Mouse (Mus musculus) CD4-positive helper T cell, adult 2 months (primary cell): ENCODE measurements around the gene Msi2.

Source experiments
- DNase-seq: peaks from one replicate; pipeline ENCODE4 v3.0.0-alpha.2; 2012; ENCODE audit warnings: low read depth, missing footprints, low spot score

Gene Msi2

DNA sequence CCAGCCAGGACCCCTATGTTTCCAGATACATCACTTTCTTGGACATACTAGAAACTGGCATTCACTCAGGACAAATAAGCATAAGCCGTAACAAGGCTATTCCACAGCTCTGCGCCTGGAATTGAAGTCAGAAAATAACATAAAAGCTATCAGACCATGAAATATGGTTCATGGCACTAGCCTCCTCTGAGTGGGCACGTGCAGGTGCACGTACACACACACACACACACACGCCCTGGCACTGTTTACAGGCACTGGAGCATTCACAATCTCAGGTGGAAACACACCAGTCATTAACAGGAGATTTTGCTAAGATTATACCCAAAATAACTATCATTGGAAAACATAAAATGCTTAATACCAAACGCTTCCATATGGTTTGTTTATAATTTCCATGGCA, 81.4 kb downstream of the Msi2 start:
- no peak for DNase-seq

DNA sequence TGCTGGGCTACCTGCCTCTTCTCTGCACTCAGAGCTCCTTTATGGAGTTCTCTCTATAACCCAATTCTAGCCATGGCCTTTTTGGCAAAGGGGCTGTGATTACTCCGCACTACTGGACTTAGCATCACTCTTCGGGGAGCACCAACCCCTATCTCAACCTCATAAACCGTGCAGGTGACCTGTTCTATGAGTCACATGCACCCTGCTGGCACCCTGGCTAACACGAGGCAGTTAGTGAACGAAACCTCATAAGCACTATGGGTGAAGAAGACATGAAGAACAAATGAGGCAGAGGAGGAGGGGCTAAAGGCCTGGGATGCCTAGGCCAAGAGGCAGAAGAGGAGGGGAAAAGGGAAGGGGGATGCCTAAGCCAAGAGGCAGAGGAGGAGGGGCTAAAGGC, 82.0 kb downstream of the Msi2 start:
- DNase-seq, result no peak

DNA sequence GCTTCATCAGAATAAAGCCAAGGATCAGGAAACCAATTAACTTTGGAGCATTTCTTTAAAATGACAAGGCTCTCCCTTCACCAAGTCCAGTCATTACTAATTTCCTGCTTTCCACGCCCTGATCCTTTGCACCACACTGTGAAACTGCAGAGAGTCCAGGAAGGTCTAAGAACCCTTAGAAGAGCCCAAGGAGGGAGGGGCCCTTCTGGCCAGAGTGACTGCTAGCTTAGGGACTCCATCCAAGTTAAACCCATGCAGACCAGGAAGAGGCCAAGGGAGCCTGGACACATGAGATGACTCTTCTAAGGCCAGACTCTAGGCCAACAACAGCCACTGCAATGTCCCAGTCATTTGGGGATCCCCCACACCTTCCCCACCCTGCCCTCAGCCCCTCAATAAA, 83.7 kb downstream of the Msi2 start:
- no peak for DNase-seq

DNA sequence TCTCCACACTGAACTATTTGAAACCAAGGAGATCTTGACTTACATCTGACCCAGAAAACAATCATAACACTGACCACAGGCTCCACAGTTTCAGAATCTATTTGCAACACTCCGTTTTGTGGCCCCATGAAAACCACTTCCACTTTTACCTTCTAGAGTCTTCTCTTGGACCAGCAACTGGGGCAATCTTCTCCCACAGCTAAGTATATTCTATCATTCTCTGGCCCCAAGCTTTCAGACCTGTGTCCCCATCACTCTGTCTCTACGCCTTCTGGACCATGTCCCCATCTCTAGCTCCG, 86.4 kb downstream of the Msi2 start:
- no peak for DNase-seq

DNA sequence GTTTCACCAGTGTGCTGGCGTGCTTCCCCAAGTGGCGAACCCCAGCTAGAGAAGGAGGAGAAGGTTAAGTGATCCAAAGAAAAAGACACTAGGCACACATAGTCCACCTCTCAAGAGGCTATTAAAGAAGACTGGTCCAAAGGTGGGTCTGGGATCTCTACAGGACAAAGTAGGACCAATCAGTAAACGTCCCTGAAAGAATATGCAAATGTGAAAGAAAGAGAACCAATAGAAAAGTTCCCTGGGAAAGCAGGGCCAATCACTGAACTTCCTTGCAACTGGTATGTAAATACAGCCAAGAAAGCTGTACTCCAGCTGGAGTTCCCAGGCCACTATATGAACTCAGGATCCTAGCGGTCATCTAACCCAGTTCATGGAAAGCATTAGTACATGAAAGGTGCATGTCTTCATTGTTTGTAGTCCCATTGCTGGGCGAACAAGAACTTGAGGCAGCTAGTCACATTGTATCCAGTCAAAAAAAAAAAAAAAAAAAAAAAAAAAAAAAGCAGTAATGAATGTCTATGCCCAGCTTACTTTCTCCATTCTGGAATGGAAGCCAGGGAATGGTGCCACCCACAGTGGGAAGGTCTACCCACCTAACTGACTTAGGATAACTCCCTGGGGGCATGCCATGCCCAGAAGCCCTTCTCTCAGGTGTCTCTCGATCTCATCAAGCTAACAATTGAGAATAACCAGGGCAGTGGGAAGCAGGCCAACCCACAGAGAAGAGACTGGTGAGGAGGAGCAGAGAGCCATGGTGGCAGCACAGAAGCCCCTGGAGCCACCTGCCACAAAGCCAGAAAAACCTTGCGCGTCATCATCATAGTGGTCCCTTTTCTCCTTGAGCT, 87.0 kb downstream of the Msi2 start:
- DNase-seq, result no peak

DNA sequence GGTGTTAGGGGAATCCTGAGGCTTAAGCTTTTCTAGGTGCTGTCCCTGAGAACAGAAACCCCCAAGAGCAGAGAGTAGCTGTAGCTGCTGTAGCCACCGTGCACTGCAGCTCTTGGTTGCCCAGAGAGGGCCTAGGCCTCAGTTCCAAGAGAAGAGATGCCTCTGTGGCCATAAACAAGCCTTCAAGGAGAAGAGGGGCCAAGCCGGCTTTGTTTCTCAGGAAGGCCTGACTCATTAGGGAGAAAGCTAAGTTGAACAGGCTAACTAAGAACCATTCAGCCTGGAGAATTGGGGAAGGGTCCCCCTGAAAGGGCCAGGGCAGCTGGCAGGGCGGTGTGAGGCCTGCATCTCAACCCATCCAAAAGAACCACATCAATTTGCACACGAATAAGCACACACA, 88.7 kb downstream of the Msi2 start:
- no peak for DNase-seq

DNA sequence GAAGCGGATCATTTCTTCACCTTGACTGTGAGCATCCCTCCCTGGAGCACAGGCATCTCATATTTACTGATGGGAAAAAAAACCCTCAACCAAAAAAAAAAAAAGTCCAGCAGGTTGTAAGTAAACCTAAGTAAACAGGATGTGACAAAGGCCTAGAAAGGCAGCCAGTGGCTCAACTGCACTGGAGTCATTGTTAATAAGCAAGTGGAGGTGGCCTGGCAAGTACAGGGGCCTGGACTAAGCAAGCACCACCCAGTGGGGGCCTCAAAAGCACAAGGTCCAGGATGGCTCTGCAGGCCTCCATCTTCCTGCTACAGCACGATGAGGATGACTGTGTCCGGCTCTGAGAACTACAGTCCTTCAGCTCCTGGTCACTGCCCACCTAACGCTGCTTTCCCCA, 89.1 kb downstream of the Msi2 start:
- DNase-seq, result peak; percentile 24

DNA sequence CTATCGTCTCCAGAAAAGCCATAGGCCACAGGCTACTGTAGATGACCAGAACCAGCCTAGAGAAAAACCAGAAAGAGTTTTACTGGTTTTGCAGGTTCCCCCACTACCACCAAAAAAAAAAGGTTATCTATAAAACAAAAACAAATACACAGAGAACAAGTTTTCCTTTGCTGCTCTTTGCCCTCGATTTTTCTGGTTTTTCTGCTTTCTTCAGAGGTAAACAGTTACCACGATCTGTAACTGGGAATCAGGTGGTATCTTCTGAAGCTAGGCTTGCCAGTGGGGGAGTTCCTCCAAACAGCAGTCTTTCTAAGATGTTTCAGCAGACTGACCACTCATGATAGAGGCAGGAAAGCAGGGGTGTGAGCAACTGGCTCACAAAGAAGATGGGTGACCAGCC, 89.6 kb downstream of the Msi2 start:
- no peak for DNase-seq

DNA sequence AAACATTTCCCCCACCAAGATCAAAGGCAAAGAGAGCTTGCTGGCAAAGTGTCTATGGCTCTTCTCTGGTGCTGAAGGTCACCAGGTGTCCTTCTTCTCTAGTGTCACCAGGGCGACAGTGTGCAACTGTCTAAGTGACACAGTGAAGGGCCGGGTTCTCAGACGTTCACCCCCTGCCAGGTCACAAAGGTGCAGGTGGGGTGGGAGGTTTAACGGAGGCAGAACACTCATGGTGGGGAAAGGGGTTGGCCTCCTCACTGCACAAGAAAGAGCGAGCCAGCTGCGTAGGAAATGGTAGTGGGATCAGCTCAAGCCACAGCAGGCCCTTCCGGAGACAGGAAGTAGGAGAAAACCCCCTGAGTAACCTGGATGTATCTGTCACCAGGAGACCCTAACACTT, 91.0 kb downstream of the Msi2 start:
- no peak for DNase-seq

DNA sequence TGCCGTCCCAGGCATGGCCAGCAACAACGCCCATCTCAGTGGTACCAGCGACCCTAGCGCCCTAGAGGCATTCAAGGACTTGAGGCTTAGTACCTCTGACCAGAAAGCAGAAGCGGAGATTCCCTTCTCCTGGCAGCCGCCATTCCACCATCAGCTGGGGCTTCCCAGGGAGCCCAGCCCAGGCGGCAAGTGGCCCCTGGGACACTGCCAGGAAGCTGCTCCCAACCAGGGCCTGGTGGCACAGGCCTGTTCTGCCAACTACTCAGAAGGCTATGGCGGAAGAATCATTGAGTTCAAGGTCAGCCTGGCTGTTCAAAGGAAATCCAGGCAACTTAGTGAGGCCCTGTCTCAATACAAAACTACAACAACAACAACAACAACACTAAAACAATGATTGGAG, 91.7 kb downstream of the Msi2 start:
- DNase-seq, result no peak

DNA sequence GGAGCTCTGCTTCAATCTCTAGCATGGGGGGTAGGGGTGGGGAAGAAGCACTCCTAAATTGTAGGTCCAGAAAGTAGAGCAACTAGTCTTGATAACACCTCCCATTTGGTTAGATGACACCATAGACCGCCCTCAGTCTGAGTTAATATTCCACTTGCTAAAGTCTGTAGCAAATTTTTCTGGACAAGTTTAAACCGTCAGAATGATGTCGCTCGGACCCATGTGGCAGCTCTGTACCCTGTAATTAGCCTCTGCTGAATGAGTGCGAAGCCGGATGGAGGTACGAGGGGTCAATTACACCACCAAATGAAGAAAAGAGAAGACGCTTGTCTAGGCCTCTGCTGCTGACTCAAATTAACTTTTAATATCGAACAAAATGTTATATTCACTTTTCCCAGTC, 92.3 kb downstream of the Msi2 start:
- no peak for DNase-seq

DNA sequence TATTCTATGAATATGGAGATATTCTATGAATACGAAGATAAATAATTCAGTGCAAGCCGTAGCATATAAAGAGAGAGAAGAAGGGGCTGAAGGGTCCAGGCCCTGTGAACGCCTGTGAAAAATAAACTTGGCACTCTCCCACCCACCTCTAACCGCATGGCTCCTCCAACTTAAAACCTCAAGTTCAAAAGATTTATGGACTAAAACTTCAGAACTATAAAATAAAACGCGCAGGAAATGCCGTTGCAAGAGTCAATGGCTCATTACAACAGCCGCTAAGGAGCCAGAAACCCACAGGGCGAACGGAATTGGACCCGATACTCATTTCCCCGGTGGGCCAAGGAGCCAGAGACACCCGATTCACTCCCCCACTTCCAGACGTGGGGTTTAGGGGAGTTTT, 93.2 kb downstream of the Msi2 start:
- DNase-seq, result peak; percentile 28

DNA sequence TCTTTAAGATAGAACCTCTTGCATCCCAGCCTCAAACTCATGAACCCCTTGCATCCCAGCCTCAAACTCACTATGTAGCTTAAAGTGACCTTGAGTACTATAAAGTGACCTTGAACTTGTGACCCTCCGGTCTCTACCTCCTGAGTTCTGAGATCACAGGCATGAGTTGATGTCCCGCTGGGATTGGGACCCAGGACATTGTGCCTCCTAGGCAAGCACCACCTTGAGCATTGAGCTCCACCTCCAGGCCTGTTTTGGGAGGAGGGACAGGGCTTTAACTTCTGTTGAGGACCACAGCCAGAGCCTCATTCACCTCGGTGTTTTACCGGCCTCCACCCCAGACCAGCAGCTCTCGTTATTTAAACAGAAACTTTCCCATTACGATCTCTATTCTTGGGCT, 93.7 kb downstream of the Msi2 start:
- DNase-seq, result no peak

DNA sequence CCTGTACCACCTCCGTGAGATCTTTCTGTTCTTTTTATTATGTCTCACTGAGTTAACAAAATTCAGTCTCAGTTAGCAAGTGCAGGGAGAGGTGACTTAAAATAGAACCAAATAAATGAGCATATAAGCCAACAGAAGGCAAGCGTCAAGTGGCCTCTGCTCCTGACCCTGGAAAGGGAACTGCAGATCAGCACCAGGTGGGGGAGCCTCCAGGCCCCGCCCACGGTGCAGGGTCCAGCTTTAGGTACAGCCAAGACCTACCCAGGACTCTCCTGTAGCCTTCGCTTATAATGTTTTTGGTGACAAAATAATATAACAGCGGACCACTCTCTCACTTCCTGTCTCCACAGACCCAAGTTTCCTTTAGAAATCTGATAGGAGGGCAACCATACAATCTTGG, 94.6 kb downstream of the Msi2 start:
- DNase-seq, result no peak

DNA sequence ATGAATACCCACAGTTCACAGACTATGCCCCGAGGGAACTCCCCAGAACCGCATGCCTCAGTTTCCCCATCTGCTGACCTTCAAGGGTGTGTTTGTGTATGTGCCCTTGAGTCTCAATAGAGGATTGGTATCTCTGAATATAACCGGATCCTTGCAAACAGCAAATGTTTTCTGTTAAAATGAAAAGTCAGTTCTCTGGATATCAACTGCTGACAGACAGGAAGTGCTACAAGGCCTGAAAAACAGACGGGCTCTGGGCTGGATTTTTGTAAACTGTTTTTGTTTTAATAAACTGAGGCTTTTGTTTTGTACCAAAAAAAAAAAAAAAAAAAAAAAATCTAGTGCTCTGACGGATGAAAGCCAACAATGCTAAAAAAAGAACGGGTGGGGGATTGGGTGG, 95.8 kb downstream of the Msi2 start:
- no peak for DNase-seq

DNA sequence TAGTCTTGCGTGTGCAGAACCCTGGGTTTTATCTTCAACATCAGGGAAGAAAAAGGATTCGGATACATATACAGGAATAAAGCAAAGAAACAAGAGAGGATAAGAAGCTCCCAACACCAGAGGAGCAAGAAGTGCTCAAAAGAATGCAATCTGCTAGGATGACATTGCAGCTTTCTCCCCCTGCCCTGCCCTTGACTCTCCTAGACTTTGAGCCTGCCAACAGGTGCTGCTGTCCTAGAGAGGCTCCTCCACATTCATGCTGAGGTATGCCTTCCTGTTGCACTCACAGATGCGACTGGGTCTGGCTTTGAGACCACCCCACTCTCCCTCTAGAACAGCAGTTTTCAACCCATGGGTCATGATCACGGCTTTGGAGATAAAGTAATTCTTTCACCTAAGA, 96.5 kb downstream of the Msi2 start:
- DNase-seq, result no peak

DNA sequence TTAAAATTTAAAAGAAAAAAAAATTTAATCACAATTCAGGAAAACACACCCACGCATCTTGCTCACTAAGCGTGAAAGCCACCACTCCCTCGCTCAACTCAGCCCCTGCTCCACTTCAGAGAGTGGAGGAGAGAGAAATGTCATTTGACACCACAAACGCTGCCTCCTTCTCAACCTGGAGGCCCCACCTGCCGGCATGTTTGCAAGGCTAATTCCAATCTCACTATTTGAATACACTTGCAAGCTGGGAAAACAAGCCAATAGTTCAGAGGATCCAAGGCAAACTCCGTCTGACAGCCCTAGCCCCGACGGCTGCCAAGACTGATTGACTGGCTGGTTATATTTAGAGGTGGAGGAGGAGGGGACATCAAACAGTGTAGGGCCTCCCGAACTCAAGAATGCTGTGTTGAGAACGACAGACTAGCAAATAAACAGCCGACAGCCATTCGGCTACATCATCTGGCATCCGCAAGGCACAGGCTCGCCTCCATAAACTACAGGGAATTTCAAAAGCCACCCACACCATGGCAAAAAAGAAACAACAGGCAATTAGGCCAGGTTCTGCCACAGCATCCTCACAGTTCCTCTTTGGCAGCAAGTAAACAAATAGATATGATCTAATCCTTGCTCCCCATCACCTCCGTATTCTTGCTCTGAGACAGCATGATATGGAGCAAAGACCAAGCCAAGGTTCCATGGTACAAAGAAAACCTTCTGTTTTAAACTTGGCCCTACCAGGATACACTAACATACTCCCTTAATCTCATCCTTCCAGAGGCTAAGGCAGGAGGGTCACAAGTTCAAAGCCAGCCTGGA, 97.9 kb downstream of the Msi2 start:
- DNase-seq, result peak; percentile 81

DNA sequence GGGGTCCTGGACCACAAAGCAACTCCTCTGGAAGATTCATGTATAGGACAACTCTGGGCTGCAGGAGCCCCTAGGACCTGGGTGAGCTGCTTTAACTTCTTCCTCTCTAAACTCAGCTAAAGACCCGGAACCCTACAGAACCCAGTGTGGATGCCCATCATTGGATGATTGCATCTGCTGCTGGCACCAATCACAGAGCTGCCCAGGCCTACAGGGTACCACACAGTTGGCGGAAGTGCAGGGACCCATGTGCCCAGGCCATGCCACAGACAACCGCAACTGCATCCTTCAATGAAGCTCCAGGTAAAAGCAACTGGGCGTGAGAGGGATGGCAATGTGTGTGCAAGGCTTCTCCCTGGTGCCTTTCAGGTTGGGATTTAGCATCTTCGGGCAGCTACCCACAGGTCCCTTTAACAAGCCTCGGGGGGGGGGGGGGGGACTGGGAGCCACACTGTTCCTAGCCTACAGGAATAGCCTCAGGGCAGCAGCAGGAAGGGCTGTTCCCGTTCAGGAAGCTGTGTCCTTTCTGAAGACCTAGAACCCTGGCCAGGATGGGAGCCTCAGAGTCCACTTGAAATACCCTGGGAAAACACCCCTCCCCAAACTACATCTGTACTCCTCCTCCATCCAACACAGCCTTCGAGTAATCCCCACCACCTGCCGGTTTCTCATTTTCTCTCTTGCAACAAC, 98.7 kb downstream of the Msi2 start:
- DNase-seq, result peak; percentile 75

DNA sequence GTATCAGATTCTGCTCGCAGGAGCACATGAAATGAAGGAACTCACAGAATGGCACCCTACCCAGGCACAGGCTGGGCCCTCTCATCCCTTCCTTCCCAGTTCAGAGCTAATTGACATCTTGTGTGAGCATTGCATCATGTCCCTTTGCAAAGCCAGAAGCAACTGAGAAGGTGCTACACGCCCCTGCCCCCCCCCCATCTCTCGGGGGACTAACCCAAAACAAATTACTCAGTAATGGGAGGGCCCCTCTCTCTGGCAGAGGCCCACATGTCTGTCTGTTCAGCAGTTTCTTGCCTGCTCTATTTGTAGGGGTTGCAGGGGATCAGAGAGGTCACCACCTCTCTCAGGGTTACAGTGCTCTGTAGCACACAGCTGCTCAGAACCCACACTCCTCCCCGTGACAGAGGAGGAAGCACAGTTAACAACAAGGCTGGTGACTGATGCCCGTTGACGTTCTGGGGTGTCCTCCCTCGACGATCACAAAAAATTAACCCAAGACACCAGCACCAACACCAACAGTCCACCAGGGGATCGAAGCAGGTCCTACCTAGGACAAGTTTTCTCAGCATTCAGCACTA, 99.5 kb downstream of the Msi2 start:
- DNase-seq, result peak; percentile 83

DNA sequence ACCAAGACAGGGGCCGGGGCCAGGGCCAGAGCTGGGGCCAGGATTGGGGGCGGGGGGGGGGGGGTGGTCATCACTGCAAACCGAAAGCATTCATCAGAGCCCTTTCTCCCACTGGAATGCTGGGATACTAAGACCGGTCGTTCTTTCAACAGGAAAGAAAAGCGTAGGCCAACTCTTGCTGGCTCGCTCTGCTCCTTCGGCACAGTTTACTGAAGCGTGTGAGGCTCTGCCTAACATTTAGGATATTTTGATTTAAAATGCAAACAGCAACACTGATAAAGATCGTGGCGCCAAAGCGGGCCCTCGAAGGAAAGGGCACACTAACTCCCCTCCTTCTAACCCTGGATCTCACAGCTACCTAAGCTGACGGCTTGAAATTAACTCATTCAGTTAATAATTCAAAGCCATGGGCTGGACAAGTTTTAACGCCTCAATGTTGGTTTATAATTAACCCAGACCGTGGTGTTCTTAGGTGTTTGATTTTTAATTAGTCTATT, 100.3 kb downstream of the Msi2 start:
- no peak for DNase-seq

DNA sequence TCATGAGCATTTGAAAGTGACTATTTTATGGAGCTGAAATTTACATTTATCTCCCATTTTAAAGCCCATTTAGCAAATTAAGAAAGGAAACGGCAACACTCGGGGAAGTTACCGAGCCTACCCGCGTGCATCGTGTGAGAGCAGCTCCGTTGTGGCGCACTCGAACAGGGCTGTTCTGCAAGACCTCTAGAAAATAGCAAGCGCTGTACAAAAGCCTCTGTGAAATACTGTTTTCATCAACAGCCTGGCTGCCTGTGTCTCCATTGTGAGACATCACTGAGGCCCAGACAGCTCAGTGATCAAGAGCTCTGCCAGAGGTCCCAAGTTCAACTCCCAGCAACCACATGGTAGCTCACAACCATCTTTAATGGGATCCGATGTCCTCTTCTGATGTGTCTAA, 100.9 kb downstream of the Msi2 start:
- DNase-seq, result no peak
